Mouse (Mus musculus) CH12.LX (cell line): Measurements from ENCODE around the gene Enpp4. TPM values are rescaled to one million over a fixed set of nuclear protein-coding genes. Genes with fewer than 3 reads are reported as not detected.

Experiments used
- DNase-seq: peaks from one replicate; pipeline ENCODE4 v3.0.0-alpha.2; 2013; ENCODE audit errors: extremely low read depth
- H3K27ac ChIP-seq: 2 replicates; pipeline ENCODE4 v1.5.1; 2012; ENCODE audit warnings: low read depth, mild to moderate bottlenecking, control low read depth, moderate library complexity; ENCODE audit not compliant: insufficient read depth
- H3K27me3 ChIP-seq: replicated peaks from 2 replicates; pipeline ENCODE3; 2012; ENCODE audit warnings: inconsistent platforms
- H3K36me3 ChIP-seq, 2 experiments: replicated peaks in 1 of 2; 2 replicates each; pipeline versions ENCODE3 to v1.6.1; 2012; ENCODE audit warnings: inconsistent platforms in 1 of 2, low read length in 1 of 2, mild to moderate bottlenecking in 1 of 2, mixed read lengths in 1 of 2, moderate library complexity in 1 of 2; ENCODE audit not compliant: control insufficient read depth in 1 of 2, insufficient read depth in 1 of 2
- H3K4me1 ChIP-seq, 2 experiments: 2 replicates each; pipeline ENCODE4 v1.6.1; 2012; ENCODE audit warnings: inconsistent platforms in 1 of 2, moderate library complexity in 1 of 2; ENCODE audit not compliant: insufficient read depth in 2 of 2, control insufficient read depth in 1 of 2
- H3K4me2 ChIP-seq: 2 replicates; pipeline ENCODE4 v1.6.1; 2012; ENCODE audit warnings: low read depth, mild to moderate bottlenecking, control low read depth; ENCODE audit not compliant: poor library complexity, insufficient read depth, severe bottlenecking
- H3K4me3 ChIP-seq, 3 experiments: fragments of 150-350 bp in 1 of 3; sonication (generic) in 1 of 3; replicated peaks in 1 of 3; 2 replicates each; pipeline versions ENCODE3 to v1.5.1; 2011 to 2012; ENCODE audit warnings: low read depth in 2 of 3, low read length in 2 of 3, mild to moderate bottlenecking in 2 of 3, moderate library complexity in 2 of 3, control low read depth in 1 of 3, improper control_type of control experiment in 1 of 3, inconsistent platforms in 1 of 3, mixed read lengths in 1 of 3; ENCODE audit not compliant: poor library complexity in 1 of 3
- H3K79me2 ChIP-seq: replicated peaks from 2 replicates; pipeline ENCODE4 v1.6.1; 2012; ENCODE audit warnings: mild to moderate bottlenecking, moderate library complexity; ENCODE audit not compliant: control insufficient read depth, poor library complexity, insufficient read depth, severe bottlenecking; ENCODE audit errors: extremely low read depth
- H3K9ac ChIP-seq: 2 replicates; pipeline ENCODE4 v1.6.1; 2012; ENCODE audit warnings: low read depth, mild to moderate bottlenecking, control low read depth, moderate library complexity; ENCODE audit not compliant: insufficient read depth
- H3K9me3 ChIP-seq: replicated peaks from 2 replicates; pipeline ENCODE3; 2012; ENCODE audit warnings: low read length, inconsistent platforms, mixed read lengths
- CHD1 ChIP-seq: IDR thresholded peaks from 2 replicates; pipeline ENCODE4 v1.6.1; 2012; ENCODE audit warnings: low read depth, low read length, improper control_type of control experiment, inconsistent platforms
- CTCF ChIP-seq, 2 experiments: IDR thresholded peaks in 1 of 2; conservative IDR thresholded peaks in 1 of 2; 2 replicates each; pipeline ENCODE4 v1.5.1; 2011 to 2012; ENCODE audit warnings: low read depth in 2 of 2, low read length in 2 of 2, improper control_type of control experiment in 1 of 2, inconsistent platforms in 1 of 2, mild to moderate bottlenecking in 1 of 2, moderate library complexity in 1 of 2
- MAFK ChIP-seq: IDR thresholded peaks from 2 replicates; pipeline ENCODE4 v1.6.1; 2011; ENCODE audit warnings: low read length, improper control_type of control experiment; ENCODE audit not compliant: insufficient replicate concordance
- MAX ChIP-seq: IDR thresholded peaks from 2 replicates; pipeline ENCODE4 v1.6.1; 2011; ENCODE audit warnings: low read length, improper control_type of control experiment
- MXI1 ChIP-seq: IDR thresholded peaks from 2 replicates; pipeline ENCODE4 v1.6.1; 2011; ENCODE audit warnings: mild to moderate bottlenecking, low read depth, low read length, improper control_type of control experiment
- MYC ChIP-seq: IDR thresholded peaks from 2 replicates; pipeline ENCODE4 v1.6.1; 2011; ENCODE audit warnings: low read depth, mild to moderate bottlenecking, improper control_type of control experiment, low read length
- NRF1 ChIP-seq: IDR thresholded peaks from 2 replicates; pipeline ENCODE4 v1.6.1; 2014; ENCODE audit warnings: low read depth, mild to moderate bottlenecking, inconsistent platforms, low read length, improper control_type of control experiment, moderate library complexity
- PAX5 ChIP-seq: IDR thresholded peaks from 2 replicates; pipeline ENCODE4 v1.6.1; 2012; ENCODE audit warnings: low read length, inconsistent platforms, mixed read lengths
- POLR2AphosphoS2 ChIP-seq: IDR thresholded peaks from 2 replicates; pipeline ENCODE4 v1.6.1; 2011; ENCODE audit warnings: low read depth, low read length, improper control_type of control experiment
- RAD21 ChIP-seq: IDR thresholded peaks from 2 replicates; pipeline ENCODE4 v1.6.1; 2011; ENCODE audit warnings: low read depth, mild to moderate bottlenecking, low read length, improper control_type of control experiment, moderate library complexity
- RCOR1 ChIP-seq: conservative IDR thresholded peaks from 2 replicates; pipeline ENCODE4 v1.6.1; 2012; ENCODE audit warnings: low read depth, mild to moderate bottlenecking, inconsistent platforms, low read length, improper control_type of control experiment
- SMC3 ChIP-seq: IDR thresholded peaks from 2 replicates; pipeline ENCODE4 v1.6.1; 2011; ENCODE audit warnings: low read depth, low read length, improper control_type of control experiment
- TCF12 ChIP-seq: IDR thresholded peaks from 2 replicates; pipeline ENCODE4 v1.6.1; 2014; ENCODE audit warnings: low read depth, mild to moderate bottlenecking, inconsistent platforms, low read length, improper control_type of control experiment
- ZC3H11A ChIP-seq: IDR thresholded peaks from 2 replicates; pipeline ENCODE4 v1.6.1; 2012; ENCODE audit warnings: low read depth, mild to moderate bottlenecking, inconsistent platforms, low read length, improper control_type of control experiment
- ZKSCAN1 ChIP-seq: IDR thresholded peaks from 2 replicates; pipeline ENCODE4 v1.6.1; 2012; ENCODE audit warnings: low read depth, inconsistent platforms, low read length, improper control_type of control experiment, borderline replicate concordance
- dilution Hi-C: fragments of 300-500 bp; cut with MboI; formaldehyde crosslinking; loops from 2 replicates; pipeline ENCODE4 v1.14.3; 2020; ENCODE audit warnings: low sequenced_read_pairs; ENCODE audit not compliant: extremely low pct_unique_long_range_greater_than_20kb, extremely low pct_ligation_motif_present
- in situ Hi-C: fragments of 300-500 bp; cut with MboI; formaldehyde crosslinking; loops from 3 replicates; pipeline ENCODE4 v1.14.3; 2019; ENCODE audit warnings: low sequenced_read_pairs, low pct_ligation_motif_present, low pct_unique_long_range_greater_than_20kb, mixed read lengths
- polyA plus RNA-seq: library from polyadenylated mRNA; unstranded; fragments of >175 nt; gene quantifications from 2 replicates; pipeline ENCODE4 v1.2.1, GENCODE M21; 2012; ENCODE audit warnings: low read depth; ENCODE audit not compliant: insufficient read length
- total RNA-seq, 2 experiments: library from RNA; depleted of rRNA; stranded (reverse); fragments of 300-350 nt in 1 of 2; fragments of >200 nt in 1 of 2; gene quantifications; 2 replicates each; pipeline ENCODE4 v1.2.3; 2012 to 2014

Enpp4 gene
- total and polyA plus RNA-seq, 3 experiments: 0.11 to 0.34 (median 0.16) TPM

DNA sequence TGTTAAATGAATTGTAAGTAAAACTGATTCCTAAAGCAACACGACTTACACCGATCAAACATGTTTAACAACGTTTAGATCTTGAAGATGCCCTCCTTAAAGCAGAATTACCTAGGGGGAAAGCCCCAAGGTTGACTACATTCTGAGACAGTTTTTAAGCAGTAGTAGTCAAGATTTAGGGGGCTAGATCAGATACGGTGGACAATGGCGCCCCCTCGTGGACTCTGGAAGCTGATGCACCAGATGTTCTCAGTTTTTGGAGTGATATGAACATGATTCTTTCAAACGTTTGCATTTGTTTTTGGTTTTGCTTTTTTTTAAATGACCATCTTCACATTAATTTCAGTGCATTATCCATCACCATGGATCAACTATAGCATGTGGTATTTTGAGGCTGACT, 24.8 kb upstream of the Enpp4 start:
- DNase-seq: peak; percentile 70
- dilution Hi-C loops: no loop called here
- peaks cover 60% of the 10 kb centered on the region for H3K27me3 ChIP-seq
- no peaks in the 10 kb centered on the region for H3K36me3 ChIP-seq
- no peak overlapping the region for H3K9ac ChIP-seq
- in situ Hi-C loops: no loop called here
- no peak overlapping the region for H3K4me2 ChIP-seq
- H3K27ac ChIP-seq: no peak overlapping the region
- H3K9me3 ChIP-seq: peaks cover 5% of the 10 kb centered on the region
- no peaks in the 10 kb centered on the region for H3K79me2 ChIP-seq
- peak; percentile 56 for TF ChIP-seq ZC3H11A
- peak; percentile 75 to 90 for TF ChIP-seq CTCF (conservative IDR thresholded peaks at IDR 0.05 in 1 of 2, IDR thresholded peaks at IDR 0.05 in 1 of 2; ENCODE audit: low read depth in 2 of 2, low read length in 2 of 2)
- peak; percentile 87 for TF ChIP-seq SMC3
- TF ChIP-seq RAD21: peak; percentile 92
- TF ChIP-seq POLR2AphosphoS2: no peak
- TF ChIP-seq, all 38 proteins: peak for 4
- Histone ChIP-seq H3K4me1 (no peaks in the 10 kb centered on the region), H3K4me3 (no peak overlapping the region)

DNA sequence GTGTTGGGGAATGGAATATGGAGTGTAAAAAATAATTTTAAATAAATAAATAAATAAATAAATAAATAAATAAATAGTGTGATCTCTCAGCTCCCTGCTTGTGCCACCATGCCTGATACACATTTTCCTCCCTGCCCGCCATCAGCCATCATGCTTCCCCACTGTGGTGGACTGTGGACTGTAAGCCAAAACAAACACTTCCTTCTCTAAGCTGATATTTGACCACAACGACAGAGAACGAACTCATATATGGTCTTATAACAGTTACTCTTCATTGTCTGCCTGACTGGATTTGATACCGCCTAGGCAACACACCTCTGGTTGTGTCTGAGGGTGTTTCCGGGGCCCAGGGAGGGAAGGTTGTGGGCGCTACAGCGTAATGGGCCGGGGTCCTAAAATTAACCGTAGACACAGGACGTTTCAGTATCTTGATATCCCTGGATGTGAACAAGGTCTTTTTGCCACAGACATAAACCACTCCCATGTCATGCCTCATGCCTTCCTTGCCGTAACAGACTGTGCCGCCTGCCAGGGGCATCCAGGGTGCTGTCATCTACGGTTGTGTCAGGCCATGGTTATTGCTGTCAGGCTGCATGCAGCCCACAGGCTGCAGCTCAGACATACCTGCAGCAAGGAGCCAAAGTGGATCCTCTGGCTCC, 23.6 kb upstream of the Enpp4 start:
- Histone ChIP-seq H3K4me2 (no peak overlapping the region), H3K4me3 (no peak overlapping the region), H3K9ac (no peak overlapping the region), H3K9me3 (peaks cover 5% of the 10 kb centered on the region)
- dilution Hi-C loops: no loop called here
- in situ Hi-C loops: loop anchor here (10.0 kb wide), 1 partner anchor 54 kb away; the partner anchor contains the start of gene Enpp5
- no peak for DNase-seq
- TF ChIP-seq MAX: no peak
- no peak for TF ChIP-seq CHD1
- TF ChIP-seq RCOR1: no peak
- no peak for TF ChIP-seq ZKSCAN1
- no peak for TF ChIP-seq TCF12
- no peak for TF ChIP-seq NRF1
- TF ChIP-seq MXI1: no peak
- TF ChIP-seq PAX5: no peak
- TF ChIP-seq MYC: no peak
- no peak for TF ChIP-seq ZC3H11A
- TF ChIP-seq MAFK: no peak
- TF ChIP-seq, all 38 proteins: peak for 0
- Histone ChIP-seq H3K36me3 (no peaks in the 10 kb centered on the region), H3K27ac (no peak overlapping the region), H3K27me3 (peaks cover 63% of the 10 kb centered on the region), H3K79me2 (no peaks in the 10 kb centered on the region), H3K4me1 (no peaks in the 10 kb centered on the region)
